Mouse (Mus musculus): ENCODE data around the gene Krt33a.

DNA sequence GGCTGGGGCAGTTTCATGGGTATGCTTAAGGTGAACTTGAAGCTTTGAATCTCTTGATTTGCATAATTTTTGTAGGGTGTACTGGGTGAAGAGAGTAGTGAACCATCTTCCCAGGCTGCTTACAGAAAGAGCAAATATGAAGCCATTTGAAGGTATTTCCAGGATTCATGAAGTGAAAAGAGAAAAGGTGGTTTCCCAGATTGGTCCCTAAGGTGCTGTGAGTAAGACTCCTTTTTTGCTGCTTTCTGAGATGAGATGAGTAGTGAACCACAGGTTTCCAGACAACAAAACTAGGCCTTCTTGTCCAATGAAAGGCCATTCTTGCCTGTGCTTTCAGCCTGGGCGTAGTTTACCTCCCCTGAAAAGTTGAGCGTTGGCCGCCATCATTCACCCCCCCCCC, 27.5 kb downstream of the Krt33a start:
- TF ChIP-seq CTCF (IDR thresholded peaks at IDR 0.05; ENCODE audit: borderline replicate concordance, extremely low read depth, insufficient read depth, insufficient read length) (no peak), POLR2A (IDR thresholded peaks at IDR 0.05; ENCODE audit: borderline replicate concordance, extremely low read depth, insufficient read depth, insufficient read length, poor library complexity, severe bottlenecking) (no peak)
